Mouse (Mus musculus) embryo, embryonic 10.5 days (tissue): ENCODE results near the gene Pld3.

Source experiments
- DNase-seq: peaks from one replicate; pipeline ENCODE4 v3.0.0-alpha.2; 2015; ENCODE audit warnings: low spot score

Gene Pld3

DNA sequence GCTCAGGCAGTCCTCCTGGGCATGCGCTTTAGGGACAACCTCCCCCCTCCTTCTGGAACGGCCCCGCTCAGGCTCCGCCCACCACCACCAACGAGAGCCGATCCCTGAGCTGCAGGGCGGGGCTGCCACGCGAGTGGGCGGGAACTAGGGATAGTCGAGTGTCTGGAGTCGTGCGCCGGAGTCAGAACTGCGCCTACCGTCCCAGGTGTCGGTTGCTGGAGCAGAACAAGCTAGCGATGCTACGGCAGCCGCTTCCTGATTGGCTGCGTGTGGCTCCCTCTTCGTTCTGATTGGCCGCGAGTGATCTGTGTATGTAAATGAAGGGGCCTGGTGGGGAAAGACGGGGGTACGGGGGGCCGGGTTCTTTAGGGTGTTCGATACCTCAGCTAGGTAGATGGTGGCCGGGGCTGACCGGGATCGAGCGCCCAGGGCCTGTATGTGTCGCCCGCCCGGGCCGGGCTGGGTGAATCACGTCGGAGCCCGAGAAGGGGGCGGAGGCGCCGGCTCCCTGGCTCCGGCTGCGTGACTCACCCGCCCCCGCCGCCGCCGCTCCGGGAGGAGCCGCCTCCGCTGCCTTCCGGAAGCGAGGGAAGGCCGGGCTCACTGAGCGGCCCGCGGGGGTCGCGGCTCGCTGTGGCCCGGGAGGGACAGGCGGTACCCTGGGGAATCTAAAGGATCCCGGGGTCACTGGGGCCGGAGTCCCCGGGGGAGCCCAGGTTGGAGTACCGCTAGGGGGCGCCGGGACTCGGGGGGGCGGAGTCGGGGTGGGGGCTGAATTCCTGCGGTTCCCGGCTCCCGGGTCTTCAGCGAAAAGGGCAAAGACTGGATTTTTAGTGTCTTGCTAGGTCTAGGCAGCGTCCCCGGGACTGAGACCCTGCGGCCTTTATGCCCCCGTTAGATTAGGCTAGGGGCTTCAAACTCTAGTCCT is 66.0 kb downstream of the Pld3 start, which contains the start of gene Sertad1:
Gene Sertad1 (plus strand): TSS at position 141 of the 928 bp plus-strand sequence.
- peak; percentile 100 for DNase-seq

DNA sequence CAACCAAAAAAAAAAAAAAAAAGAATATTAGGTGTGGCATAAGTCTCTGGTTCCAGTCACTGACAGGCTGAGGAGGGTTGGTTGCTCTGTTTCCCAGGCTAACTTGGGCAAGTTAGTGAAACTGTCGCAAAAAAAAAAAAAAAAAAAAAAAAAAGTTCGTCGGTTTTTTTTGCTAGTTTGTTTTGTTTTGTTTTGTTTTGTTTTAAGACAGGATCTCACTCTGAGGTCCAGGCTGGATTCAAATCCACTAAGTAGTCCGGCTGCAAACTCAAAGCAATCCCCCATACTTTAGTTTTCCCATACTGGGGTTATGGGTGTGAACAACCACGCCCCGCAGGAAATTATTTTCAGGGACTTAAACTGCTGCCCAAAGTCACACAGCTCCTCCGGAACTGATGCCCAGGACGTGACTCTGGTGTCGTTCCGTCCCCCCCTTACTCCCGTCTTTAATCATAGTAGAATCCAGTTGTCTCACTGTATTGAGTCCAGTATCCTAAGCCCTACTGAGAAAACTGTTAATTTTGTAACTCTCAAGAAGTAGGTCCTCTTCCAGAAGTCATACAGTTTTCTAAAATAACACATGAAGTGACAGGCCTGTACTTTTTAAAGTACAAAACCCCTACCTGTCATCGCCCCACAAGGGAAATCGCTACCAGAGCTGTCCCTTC is 66.8 kb downstream of the Pld3 start:
- DNase-seq, result no peak

DNA sequence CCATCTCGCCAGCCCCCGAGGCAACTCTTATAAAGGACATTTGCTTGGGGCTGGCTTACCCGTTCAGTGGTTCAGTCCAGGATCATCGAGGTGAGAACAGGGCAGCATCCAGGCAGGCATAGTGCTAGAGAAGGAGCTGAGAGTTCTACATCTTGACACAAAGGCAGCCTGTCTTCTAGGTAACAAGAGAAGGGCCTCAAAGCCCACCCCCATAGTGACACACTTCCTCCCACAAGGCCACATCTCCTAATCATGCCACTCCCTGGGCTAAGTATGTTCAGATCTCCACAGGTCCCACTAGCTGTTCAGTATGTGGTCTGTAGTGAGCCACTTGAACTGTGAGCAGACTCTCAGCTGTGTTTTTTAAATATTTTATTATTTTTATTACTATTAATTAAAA is 69.2 kb downstream of the Pld3 start:
- no peak for DNase-seq
